Mouse (Mus musculus) heart, postnatal 10 days (tissue): ENCODE measurements around the gene Kcng1. TPM values are rescaled to one million over a fixed set of nuclear protein-coding genes. Genes with fewer than 3 reads are reported as not detected.

ENCODE experiments used
- DNase-seq, 2 experiments: peaks; one replicate each; pipeline ENCODE4 v3.0.0; 2021
- intact Hi-C: fragments of 180-260 bp; cut with DNase I; formaldehyde crosslinking; loops from one replicate; pipeline ENCODE4 v1.15.1; 2025
- total RNA-seq, 2 experiments: library from RNA; stranded (reverse); gene quantifications; 2 replicates each; pipeline ENCODE4 v1.2.3; 2021

The Kcng1 gene
- total RNA-seq = under 1 TPM; 0.07 to 0.36 TPM

DNA sequence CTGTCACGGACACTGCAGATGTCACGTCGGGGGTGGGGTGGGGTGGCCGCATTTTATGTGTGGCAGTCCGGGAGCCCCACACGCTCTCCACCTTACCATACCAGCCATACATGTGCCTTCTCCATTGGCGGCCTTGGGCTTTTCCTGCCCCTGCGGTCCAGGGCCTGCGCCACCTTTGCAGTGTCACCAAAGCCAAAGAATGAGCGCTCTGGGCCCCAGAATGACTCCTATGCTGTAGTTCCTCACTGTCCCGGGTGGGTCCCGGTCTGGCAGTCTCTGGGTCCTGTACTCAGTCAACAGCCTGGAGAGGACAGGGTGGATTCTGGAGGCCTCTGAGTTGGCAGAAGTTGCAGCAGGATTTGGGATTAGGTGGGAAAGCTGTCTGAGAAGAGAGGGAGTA lies at the start of gene Kcng1:
Gene Kcng1 (minus strand): TSS at position 155 of the 400 bp plus-strand sequence.
- intact Hi-C loops = no loop called here
- DNase-seq = no peak

DNA sequence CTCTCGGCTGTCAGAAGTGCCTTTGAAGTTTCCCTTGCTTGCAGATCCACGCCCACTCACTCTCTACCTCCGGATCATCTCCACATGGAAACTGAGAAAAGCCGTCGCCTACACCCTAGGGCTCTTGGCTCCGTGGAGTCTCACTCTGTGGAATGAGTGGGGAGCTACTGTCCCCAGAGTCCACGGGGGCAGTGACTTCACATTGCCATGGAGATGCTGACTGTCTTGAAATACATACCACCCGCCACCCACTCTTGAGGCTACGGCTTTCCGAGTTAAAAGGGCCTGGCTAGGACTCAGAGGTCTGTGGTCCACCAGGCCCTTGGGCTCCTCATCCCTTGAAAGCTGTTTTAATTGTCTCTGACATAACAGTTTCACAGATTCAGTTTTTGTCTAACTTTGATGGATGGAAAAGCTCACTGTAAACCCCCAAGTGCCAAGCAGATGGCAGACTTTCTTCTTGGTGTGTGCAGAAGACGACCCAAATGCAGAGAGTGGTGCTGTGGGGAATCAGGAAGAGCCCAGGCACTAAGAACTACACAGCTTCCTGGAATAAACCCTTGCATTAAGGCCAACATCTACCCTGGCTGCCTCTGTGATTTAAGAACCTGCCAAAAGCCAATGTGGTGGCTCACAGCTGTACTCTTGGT lies 49.0 kb upstream of the Kcng1 start:
- intact Hi-C loops = no loop called here
- no peak for DNase-seq

DNA sequence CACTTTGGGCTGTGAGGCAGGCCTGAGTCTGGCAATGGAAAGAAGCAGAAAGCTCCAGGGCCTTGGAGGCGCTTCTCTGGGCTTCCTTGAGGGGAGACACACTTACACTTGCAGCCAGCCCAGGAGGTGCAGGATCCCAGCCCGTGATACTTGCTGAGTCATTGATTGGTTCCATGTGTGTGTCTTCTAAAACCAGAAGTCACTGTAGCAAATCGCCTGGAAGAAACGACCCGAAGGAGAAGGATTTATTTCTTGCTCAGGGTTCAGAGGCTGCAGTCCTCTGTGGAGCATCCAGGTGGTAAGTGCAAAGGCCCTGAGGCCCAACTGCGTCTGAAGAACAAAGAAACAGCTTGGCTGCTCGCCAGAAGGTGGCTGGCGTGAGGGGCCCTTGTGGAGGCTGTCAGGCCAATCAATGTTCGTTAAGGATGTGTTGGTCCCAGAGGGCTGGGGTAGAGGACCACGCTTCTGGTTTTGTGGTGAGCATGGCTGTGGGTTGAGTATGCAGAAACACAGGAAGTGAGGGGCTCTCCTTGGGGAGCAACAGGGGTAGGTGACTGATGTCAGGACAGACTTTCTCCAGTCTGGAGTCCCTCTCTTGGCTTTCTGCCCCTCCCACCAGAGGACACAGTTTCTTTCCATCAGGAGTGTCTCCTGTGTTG lies 40.3 kb upstream of the Kcng1 start:
- no peak for DNase-seq
- intact Hi-C loops = no loop called here

DNA sequence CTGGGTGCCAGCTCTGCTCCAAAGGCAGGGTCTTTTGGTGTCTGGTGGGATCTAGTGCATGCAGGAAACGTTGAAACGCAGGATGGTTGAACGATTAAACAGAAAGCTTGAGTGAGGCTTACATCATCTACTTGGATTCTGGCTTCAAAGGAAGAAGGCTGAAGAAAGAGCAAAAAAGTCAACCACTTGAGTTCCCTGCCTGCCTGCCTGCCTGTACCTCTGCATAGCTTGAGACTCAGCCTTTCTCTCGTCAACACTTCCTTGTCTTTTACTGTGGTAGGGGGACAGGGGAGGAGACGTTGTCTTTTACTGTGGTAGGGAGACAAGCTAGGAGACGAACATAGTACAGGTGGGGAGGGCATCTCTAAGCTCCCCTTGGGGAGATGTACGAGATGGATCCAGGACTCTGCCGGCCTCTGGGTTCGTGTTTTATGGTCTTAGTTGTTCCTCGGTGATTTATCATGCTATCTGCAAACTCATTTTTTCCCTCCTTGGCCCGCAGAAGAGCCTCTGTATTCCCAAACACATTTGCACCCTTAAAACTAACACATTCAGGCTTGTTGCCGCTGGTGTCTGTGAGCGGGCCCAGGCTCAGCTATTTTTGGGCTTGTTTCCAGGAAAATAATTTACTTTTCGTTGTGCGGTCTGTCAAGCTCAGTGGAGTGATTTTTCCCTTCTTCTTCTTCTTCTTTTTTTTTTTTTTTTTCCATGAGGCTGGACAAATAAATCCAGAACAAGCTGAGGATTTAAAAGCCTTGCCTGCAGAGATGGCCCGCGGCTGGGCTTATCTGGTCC lies 39.0 kb upstream of the Kcng1 start:
- DNase-seq = no peak

DNA sequence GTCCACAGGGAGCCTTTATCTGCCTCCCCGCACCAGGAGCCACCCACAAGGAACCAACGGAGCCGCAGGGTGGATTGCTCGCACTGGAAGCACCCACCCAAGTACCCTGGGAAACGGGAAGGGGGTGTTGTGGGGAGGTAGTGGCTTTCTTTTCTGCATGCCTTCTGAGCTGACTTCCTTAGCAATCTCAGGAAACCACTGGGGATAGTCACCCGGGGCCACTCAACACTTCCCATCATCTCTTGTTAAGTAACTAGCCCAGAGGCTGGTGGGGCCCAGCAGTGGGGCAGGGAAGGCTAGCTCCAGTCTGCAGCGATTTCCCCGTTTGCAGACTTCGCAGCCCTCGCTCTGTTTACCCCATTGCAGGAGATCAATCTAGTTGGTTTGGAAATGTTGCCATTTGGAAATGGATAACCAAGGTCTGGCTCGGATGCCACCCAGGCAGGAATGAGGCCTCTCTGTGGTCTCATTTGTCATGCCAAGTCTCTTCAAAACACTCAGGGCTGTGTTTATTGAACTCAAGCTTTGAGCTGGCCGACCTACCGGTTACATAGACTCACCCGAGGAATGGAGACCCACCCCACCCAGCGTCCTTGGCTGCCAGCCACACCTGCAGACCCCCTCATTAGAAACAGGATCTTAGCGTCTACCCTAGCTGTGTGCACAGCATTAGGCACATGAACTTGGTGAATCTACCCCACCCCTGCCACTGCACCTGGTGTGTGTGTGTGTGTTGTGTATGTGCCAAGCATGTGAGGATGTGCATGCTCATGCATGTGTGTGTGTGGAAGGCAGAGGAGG lies 33.3 kb upstream of the Kcng1 start:
- DNase-seq = no peak
- intact Hi-C loops = no loop called here

More for the DNA sequence above, 39.0 kb upstream of the Kcng1 start:
- intact Hi-C loops = no loop called here

DNA sequence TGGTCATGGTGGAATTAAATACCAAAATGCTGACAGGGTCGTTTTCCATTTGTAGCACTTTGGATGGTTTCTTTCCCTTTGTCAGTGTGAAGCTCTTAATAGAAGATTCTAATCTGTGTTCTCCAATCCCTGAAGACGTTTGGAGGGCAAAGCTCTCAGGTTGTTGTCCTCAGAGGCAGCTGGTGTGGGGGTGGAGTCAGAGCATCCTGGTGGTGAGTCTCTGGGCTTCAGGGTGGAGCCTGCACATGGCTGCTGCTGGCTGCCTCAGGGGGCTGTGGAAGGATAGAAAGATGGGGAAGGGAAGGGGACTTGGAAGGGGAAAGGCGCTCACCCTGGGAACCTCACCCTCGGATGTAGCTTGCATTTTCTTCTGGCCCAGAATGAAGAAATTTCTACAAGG lies 31.0 kb upstream of the Kcng1 start:
- intact Hi-C loops = no loop called here
- DNase-seq = no peak

DNA sequence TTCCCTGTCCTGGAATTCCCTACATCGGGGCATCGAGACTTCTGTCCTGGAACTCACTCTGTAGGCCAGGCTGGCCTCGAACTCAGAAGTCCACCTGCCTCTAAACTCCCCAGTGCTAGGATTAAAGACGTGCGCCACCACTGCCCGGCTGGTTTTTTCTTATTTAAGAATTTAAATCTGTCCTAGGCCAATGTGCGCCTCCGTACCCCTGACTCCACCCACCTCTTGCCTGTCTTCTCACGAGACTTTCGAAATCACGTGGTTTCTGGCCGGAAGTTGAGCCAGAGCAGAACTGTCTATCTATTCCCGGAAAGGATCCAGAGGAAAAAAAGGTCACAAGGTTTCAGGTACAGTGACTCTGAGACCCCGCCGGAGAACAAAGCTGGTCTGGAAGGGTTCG lies 29.5 kb upstream of the Kcng1 start:
- intact Hi-C loops = no loop called here
- no peak for DNase-seq

DNA sequence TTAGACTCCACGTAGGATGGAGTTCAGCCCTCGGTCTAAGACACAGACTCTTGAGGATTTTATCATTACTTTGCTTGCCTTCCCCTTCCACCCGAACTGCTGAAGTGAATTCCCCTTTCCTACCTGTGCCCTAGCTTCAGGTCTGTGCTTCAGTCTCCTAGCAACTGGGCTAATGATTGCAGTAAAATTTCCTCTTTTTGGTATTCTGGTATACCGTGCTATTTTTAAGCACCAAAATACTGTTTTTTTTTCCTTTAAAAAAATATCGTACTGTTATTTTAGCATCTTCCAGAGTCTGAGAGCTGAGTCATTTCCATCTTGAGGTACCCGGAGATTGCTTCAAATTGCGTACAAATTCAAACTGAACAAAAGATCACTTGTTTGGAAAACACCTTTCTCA lies 27.4 kb upstream of the Kcng1 start:
- DNase-seq = no peak
- intact Hi-C loops = no loop called here

DNA sequence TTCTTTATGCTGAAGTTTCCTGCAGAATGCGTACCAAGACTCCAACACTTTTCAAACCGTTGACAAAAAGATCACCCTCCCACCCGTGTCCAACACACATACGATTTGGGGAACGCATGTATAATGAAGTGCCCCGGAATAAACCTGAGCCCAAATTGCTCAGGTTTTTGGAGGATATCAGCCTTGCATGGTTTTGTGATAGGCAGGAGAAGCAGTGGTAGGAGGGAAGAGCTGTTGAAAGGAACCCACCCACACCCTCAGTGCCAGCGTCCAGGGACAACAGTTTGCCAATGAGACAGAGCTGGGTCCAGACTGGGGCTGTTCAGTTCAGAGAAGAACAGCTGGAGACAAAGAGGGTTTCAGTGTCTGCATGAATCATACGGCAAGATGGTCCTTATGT lies 18.1 kb upstream of the Kcng1 start:
- no peak for DNase-seq
- intact Hi-C loops = no loop called here

DNA sequence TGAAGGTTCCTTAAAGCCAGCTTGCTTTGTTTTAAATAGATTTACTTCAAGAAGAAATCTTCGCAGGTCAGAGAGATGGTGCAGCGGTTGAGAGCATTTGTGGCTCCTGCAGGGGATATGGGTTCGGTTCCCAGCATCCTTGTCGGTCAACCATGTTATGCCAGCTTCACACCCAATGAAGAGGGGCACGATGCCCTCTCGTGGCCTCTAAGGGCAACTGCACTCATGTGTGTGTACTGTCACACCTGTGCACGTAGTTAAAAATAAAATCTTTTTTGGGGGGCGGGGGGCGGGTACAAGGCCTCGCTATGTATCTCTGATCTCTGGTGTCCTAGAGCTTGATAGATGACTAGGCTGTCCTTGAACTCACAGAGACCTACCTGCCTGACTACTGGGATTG lies 15.0 kb upstream of the Kcng1 start:
- no peak for DNase-seq
- intact Hi-C loops = no loop called here

DNA sequence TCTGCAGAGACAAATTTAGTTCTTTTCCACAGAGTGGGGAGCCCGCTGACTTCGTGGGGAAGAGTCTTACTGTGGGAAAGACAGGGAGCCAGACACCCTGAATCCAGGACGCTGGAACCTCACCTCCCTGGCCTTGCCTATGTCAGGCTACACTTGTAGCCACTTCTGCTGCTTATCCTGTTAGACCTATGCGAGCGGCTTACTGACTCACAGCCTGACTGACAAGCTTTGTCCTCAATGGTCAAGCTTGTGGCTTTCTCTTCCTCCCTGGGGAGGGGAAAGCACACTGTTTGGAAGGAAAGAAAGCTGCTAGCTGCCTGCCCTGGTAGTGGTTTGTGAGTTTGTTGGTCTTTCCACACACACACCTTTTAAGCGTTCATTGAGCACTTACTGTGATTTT lies 11.0 kb upstream of the Kcng1 start:
- DNase-seq = no peak
- intact Hi-C loops = no loop called here

DNA sequence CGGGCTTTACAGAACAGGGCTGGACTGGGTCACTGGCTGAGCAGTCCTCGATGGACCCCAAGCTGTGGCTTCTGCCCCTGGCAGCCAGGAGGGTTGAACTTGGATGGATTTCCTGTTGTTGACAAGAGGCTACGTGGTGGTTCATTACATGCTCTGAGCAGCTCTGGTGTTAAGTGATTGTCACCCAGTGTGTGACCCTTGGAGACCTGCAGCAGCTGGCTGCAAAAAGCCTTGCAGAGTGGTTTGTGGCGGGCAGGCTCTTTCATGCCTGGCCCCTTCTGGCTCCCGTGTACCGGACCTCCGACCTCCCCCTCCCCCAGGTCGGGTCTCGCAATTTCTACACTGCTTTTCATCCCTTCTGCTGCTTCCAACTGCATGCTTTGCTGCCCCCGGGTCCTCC lies 10.5 kb upstream of the Kcng1 start:
- intact Hi-C loops = no loop called here
- DNase-seq = no peak

DNA sequence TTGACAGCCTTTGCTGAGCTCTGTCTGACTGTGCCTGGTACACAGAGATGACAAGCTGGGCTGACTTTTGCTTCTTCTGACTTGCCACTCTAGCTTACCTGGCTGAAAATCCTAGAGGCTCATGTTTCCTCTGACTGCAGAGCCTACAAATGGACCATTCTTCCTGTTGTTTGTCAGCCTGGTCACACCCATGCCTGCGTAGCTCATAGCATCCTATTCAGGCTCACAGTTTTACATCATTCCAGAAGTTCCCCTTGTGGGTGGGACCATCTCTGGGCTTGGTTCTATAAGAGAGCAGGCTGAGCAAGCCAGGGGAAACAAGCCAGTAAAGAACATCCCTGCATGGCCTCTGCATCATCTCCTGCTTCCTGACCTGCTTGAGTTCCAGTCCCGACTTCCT lies 8.3 kb upstream of the Kcng1 start:
- no peak for DNase-seq
- intact Hi-C loops = no loop called here

DNA sequence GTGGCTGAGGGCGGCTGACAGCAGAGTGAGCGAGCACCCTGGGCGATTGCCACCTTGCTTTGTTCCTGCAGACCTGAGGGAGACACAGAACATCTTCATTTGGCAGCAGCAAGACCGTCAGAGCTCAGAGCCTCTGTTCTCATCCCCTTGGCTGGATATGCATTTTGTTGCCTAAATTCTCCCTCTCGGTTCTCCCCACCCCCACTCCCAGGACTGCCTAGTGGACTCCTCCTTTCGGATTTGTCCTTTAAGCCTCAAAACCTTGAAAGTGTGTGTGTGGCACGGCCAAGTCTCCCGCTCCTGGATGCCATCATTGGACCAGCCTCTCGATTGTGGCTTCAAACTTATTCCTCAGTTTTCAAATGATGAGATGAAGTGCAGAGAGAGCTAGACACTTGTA lies 7.5 kb upstream of the Kcng1 start:
- no peak for DNase-seq
- intact Hi-C loops = no loop called here

DNA sequence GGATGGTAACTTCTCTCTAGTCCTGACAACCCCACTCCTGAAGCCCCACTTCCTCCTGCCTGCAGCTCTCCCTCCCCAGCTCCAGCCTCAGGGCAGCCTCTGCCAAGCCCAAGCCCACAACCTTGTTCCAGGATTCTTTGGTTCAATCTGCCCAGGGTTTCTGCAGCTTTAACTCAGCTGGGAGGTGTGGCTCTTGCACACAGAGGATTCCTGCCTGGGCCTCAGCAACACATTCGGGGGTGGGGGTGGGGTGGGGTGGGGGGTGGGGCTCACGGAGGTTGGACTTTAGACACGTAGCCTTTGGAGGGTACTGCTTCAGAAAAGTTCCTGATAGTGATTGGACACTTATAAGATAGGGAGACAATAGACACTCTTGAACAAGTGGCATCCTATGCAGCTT lies 5.5 kb upstream of the Kcng1 start:
- intact Hi-C loops = no loop called here
- no peak for DNase-seq

DNA sequence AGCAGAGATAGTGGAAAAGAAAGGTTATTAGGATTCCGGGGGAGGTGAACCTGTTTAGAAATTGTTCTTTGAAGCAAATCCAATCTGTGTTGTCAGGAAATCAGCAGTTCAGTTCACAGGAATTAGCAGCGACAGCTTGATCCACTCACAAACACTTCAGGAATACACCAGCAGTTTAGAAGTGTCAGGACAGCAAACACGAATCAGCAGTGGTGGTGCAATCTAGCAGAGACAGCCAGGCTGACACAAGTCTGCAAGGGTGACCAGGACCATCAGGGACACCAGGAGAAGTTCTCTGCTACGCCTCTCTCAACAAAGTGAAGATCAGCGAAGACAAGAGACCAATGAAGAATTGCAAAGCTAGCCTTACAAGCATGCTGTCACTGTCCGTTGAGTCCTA lies 3.6 kb upstream of the Kcng1 start:
- no peak for DNase-seq
- intact Hi-C loops = no loop called here

DNA sequence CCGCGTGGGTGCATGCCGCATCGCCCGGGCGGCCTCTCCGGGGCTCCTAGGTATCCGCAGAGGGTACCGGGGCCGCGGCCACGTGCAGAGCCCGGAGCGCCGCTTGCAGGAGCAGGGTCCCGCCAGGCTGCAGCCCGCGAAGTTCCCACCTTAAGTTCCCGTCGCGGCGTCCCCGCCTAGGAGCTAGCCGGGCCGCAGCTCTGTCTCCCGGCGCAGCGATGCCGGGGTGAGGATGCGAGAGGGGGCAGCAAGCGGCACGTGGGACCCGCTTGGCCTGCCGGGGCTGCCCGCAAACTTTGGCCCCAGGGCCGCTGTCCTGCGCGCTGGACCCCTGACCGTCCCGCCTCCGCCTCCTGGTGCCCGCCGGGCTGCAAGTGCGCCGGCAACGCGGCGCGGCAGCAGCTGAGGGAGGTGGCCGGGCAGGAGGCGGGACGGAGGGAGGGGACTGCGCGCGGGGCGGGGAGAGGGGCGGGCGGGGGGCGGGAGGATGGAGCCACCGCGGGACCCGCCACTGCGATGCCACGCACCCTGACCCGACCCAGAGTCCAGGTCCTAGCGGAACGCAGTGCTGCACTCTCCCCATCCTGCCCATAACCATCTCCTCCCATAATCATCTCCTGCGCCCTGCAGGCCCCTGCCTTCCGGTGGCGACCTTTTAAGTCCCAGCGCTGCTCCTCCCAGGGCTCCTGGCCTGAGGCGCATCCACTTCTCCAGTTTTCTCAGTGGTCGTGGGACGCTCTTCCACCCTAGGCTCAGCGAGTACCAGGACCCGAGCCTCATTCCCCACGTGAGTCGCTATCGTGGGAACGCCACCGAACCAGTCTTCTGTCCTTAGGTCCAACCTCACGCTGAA lies 581 bp downstream of the Kcng1 start:
- peak; percentile 23 to 26 for DNase-seq
- intact Hi-C loops = no loop called here

DNA sequence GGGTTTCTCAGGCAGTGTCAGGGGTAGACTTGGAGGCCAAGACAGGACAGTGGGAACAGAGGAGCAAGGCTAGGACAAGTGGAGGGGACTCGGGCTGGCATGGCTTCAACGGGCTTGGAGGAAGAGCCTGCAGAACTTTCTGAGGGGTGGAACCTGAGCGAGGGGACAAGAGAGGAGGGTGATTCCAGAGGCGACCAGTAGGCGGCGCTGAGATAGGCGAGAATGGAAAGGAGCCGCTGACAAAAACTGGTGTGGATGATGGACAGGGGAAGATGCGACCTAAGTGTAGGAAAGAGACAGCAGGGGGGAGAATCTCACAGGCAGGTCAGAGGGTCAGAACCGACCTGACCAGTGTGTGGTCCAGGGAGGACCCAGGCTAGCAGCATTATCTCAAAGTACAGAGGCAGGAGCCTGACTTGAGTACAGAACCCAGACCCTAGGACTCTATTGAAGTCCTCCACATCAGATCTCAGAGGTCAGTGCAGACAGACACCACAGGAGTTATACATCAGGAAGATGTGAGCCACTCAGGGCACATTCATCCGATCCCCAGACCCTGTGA lies 7.1 kb downstream of the Kcng1 start:
- DNase-seq = peak; percentile 51 to 83
- intact Hi-C loops = loop anchor here (5.0 kb wide), 1 partner anchor 173 kb away; no protein-coding TSS in a partner anchor

DNA sequence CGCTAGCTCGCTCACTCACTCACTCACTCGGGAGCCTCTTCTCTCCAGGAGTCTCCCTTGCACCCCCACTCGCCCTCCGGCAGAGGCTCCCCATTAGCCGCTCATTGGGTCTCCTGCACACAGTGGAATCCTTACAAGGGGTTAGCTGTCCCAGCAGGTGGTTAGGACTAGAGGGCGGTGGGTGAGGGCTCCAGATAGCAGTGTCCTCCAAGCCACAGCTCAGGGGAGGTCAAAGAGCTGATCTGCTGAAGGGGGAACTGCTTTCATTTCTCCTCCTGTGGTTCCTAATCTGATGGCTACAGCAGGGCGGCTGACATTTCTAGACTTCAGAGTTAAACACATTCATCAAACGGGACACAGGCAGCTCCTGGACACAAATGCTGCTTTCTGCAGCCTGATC lies 8.1 kb downstream of the Kcng1 start:
- intact Hi-C loops = loop anchor here (5.0 kb wide), 1 partner anchor 174 kb away; no protein-coding TSS in a partner anchor
- no peak for DNase-seq

DNA sequence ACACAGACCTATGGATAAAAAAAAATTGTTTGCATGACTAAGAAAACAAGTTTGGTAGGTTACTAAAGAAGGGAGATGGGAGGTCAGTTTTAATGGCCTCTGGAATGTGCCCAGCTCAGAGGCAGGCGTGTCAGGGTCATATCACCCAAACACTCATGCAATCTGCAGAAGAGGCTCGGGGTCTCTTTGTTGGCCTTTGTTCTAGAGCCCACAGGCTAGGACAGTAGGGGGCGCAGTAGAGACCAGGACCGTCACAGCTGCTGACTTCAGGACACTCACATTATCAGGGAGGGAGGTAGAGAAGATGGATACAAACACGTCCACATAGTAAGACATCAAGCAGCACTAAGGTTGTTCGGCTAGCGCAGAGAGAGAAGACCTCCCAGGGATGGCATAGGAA lies 13.5 kb downstream of the Kcng1 start:
- intact Hi-C loops = no loop called here
- peak in 1 of 2 experiments; percentile 35 for DNase-seq
